Mouse (Mus musculus) T-cell, adult 66 days (primary cell): ENCODE data around the gene Wipi2. TPM values are rescaled to one million over a fixed set of nuclear protein-coding genes. Genes with fewer than 3 reads are reported as not detected.

Experiments
- total RNA-seq, 2 experiments: library from RNA; stranded (reverse); gene quantifications; 3 replicates in 1 of 2; 4 replicates in 1 of 2; pipeline ENCODE4 v1.2.4; 2023

The Wipi2 gene
- total RNA-seq, result 10 to 100 TPM; 65.7 to 68.9 TPM

DNA sequence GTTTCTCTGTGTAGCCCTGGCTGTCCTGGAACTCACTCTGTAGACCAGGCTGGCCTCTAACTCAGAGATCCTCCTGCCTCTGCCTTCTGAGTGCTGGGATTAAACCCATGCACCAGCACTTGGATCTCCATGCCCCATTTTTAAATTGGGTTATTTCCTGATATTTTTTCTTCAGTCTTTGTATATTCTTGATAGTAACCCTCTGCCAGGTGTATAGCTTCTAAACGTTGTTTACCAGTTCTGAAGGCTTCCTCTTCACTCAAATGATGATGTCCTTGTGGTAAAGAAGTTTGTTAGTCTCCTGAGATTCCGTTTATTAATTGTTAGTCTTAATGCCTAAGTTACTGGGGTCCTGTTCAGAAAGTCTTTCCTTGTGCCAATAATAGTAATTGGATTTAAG is at the start of gene Wipi2:
Wipi2 (plus strand) TSS at position 301 of the 400 bp plus-strand sequence.

DNA sequence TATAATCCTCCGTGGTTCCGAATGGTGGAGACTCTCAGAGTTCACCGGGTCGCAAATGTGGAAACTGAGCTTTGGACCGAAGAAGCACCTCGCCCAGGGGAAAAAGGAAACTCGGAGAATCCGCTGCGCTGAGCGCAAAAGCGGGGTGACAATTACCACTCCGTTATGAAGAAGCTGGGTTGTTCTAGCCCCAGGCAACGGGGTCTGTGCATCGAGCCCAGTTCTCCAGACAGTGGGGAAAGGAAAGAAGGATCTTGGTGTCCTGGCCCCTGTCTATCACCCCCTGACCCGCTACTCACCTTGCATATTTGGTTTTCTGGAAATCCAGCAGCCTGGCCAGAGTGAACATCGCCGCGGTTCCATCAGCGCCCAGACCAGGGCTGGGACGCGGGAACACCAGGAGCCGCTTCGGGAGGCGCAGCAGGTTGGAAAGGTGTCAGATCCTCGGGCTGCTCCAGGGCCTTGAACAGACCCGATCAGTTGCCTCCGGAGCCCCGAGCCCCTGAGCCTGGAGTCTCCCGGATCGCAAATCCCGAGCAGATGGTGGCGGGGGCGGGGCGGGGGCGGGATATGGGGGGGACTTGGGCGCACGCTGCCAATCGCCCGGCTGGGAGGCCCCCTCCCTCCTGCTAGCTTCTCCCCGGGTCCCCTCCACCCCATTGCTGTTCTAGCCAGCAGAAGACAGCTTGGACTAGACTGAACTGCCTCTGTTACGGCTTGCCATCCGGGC is 19.1 kb upstream of the Wipi2 start, which contains the start of gene Mmd2:
Mmd2 (minus strand) TSS at position 542 of the 730 bp plus-strand sequence.

DNA sequence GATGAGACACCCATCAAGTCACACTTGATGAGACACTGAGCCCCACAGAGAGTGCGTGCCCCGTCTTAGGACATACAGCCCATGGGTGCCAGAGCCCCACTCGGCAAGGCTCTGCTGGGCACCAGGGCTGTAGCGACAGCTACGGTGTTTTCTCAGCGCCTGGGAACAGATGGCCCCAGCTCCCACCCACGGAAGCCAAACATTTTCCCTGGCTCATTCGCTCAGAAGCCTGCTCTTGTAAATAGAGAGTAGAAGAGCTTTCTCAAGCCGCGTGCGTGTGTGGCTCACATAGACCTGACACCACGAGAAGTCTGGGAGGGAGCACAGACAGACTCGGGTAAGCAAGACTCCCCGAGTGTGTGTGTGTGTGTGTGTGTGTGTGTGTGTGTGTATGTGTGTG is 64.8 kb downstream of the Wipi2 start, which contains the start of gene Slc29a4:
Slc29a4 (plus strand) TSS at position 265 of the 400 bp plus-strand sequence.

Other genes starting within 250 kb of the Wipi2 start
- gene Foxk1, start 226.2 kb upstream of the Wipi2 start, total RNA-seq, result 100 to 1,000 TPM; 112 to 114 TPM
- 10 to 100 TPM; 48.2 to 57.5 TPM for gene Ap5z1, start 163.8 kb upstream of the Wipi2 start, total RNA-seq
- gene Papolb, start 97.6 kb upstream of the Wipi2 start, total RNA-seq, result not detected
- gene Radil, start 76.6 kb upstream of the Wipi2 start, total RNA-seq, result not detected
- gene Mmd2, start 18.9 kb upstream of the Wipi2 start, total RNA-seq, result not detected
- gene Slc29a4, start 64.8 kb downstream of the Wipi2 start, total RNA-seq, result not detected
- gene Tnrc18, start 190.0 kb downstream of the Wipi2 start, total RNA-seq, result 10 to 100 TPM; 85.0 to 88.0 TPM